Mouse (Mus musculus): ENCODE data around the gene Ces1a. TPM values are rescaled to one million over a fixed set of nuclear protein-coding genes. Genes with fewer than 3 reads are reported as not detected.
A peak's percentile ranks its signal among the peaks of the same experiment; 100 is the strongest.

The Ces1a gene
- polyA plus RNA-seq, 2 experiments, result not detected

DNA sequence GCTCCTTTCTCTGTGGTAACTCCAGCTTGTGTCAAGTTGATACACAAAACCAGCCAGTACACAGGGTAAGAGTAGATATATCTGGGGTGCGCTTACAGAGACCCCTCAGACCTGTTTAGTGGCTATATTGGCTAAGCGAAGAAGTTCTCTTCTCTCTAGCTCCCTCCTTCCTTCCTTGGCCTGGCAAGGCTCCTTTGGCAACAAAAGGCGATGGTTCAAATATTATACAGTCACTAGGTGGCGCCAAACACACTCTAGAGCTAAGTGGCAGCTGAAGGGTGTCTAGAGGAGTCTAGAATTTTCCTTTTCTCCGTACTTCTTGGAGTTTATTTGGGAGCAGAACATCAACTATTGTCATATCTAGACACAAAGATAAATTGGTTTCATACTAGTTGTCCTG lies 37.7 kb downstream of the Ces1a start:
- Histone ChIP-seq H3K4me3 (ENCODE audit: insufficient read depth in 1 of 2, low read depth in 2 of 2, low read length in 2 of 2) (no peak overlapping the region), H3K27me3 (ENCODE audit: control insufficient read depth, insufficient read depth, low read length) (no peaks in the 10 kb centered on the region), H3K27ac (no peak overlapping the region), H3K36me3 (replicated peaks; ENCODE audit: control insufficient read depth, insufficient read depth, low read depth) (no peaks in the 10 kb centered on the region), H3K4me1 (replicated peaks; ENCODE audit: control insufficient read depth in 2 of 2, insufficient read depth in 2 of 2, low read length in 1 of 2) (no peaks in the 10 kb centered on the region), H3K4me2 (ENCODE audit: low read depth) (no peak overlapping the region), H3K9me3 (ENCODE audit: control insufficient read depth, low read length) (no peaks in the 10 kb centered on the region), H3K9ac (replicated peaks) (no peak overlapping the region)
- WGBS (ENCODE audit: insufficient replicate concordance), result 17% methylated on average over 5 of the region's 5 CpGs
- DNase-seq (ENCODE audit: low read depth in 3 of 3, low spot score in 3 of 3) (peak in 2 of 3 experiments; percentile 5 to 6), ATAC-seq (ENCODE audit: insufficient read depth) (no peak)
- TF ChIP-seq EP300 (IDR thresholded peaks at IDR 0.05; ENCODE audit: low read depth) (no peak), CTCF (IDR thresholded peaks at IDR 0.05; ENCODE audit: low read depth) (peak; percentile 47; the same call in 1 of the 2 replicates)

DNA sequence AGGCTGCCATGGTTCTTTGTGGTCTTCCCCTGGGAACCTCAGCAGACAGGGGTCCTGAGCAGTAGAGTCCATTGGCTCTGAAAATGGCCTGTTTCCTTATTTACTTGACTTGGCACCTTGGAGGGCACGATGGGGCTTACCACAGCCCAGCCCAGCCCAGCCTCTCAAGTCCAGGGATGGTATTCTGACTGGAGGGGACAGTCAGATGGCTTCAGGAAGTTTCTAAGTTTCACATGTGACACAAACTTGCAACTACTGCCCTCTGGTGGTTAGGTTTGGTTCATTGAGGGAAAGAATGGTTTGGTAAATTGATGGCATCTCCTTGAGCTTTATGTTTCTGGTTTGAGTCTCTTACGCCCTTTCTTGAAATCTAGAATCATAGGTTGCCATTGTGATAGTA lies 49.4 kb downstream of the Ces1a start:
- WGBS (ENCODE audit: insufficient replicate concordance), result 29% methylated on average over 2 of the region's 2 CpGs
- Histone ChIP-seq H3K36me3 (replicated peaks; ENCODE audit: control insufficient read depth, insufficient read depth, low read depth) (no peaks in the 10 kb centered on the region), H3K4me3 (ENCODE audit: insufficient read depth in 1 of 2, low read depth in 2 of 2, low read length in 2 of 2) (no peak overlapping the region), H3K9ac (replicated peaks) (no peak overlapping the region), H3K4me2 (ENCODE audit: low read depth) (no peak overlapping the region), H3K4me1 (replicated peaks; ENCODE audit: control insufficient read depth in 2 of 2, insufficient read depth in 2 of 2, low read length in 1 of 2) (no peaks in the 10 kb centered on the region), H3K27me3 (ENCODE audit: control insufficient read depth, insufficient read depth, low read length) (no peaks in the 10 kb centered on the region), H3K9me3 (ENCODE audit: control insufficient read depth, low read length) (no peaks in the 10 kb centered on the region), H3K27ac (no peak overlapping the region)
- TF ChIP-seq CTCF (IDR thresholded peaks at IDR 0.05; ENCODE audit: low read depth) (peak; percentile 54), EP300 (IDR thresholded peaks at IDR 0.05; ENCODE audit: low read depth) (no peak)
- ATAC-seq (ENCODE audit: insufficient read depth) (no peak), DNase-seq (ENCODE audit: low read depth in 3 of 3, low spot score in 3 of 3) (peak in 2 of 3 experiments; percentile 9 to 10)

DNA sequence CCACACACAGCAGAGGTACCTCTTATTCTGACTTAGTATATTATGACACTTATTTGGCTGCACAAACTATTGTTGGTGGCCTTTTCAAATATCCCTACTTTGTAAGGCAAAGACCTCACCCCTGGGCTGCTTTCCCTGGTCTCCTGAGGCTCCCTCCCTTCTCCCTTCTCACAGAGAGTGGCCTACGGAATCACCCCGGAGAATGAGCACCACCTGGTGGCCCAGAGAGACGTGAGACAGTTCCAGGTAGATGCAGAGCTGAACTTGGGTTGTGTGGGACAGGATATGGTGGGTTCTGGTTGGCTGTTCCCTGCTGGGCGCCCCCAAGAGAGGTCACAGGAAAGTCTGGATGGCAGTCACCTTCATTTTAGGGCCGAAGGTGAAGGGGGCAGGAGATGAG lies 51.2 kb downstream of the Ces1a start:
- Histone ChIP-seq H3K4me1 (replicated peaks; ENCODE audit: control insufficient read depth in 2 of 2, insufficient read depth in 2 of 2, low read length in 1 of 2) (no peaks in the 10 kb centered on the region), H3K4me2 (ENCODE audit: low read depth) (no peak overlapping the region), H3K27me3 (ENCODE audit: control insufficient read depth, insufficient read depth, low read length) (no peaks in the 10 kb centered on the region), H3K27ac (no peak overlapping the region), H3K9me3 (ENCODE audit: control insufficient read depth, low read length) (no peaks in the 10 kb centered on the region), H3K36me3 (replicated peaks; ENCODE audit: control insufficient read depth, insufficient read depth, low read depth) (no peaks in the 10 kb centered on the region), H3K9ac (replicated peaks) (no peak overlapping the region), H3K4me3 (ENCODE audit: insufficient read depth in 1 of 2, low read depth in 2 of 2, low read length in 2 of 2) (no peak overlapping the region)
- 23% methylated on average over 5 of the region's 5 CpGs for WGBS (ENCODE audit: insufficient replicate concordance)
- no peak for ATAC-seq (ENCODE audit: insufficient read depth)
- TF ChIP-seq CTCF (IDR thresholded peaks at IDR 0.05; ENCODE audit: low read depth) (peak; percentile 53), EP300 (IDR thresholded peaks at IDR 0.05; ENCODE audit: low read depth) (no peak)
- DNase-seq (ENCODE audit: low read depth in 3 of 3, low spot score in 3 of 3), result no peak

DNA sequence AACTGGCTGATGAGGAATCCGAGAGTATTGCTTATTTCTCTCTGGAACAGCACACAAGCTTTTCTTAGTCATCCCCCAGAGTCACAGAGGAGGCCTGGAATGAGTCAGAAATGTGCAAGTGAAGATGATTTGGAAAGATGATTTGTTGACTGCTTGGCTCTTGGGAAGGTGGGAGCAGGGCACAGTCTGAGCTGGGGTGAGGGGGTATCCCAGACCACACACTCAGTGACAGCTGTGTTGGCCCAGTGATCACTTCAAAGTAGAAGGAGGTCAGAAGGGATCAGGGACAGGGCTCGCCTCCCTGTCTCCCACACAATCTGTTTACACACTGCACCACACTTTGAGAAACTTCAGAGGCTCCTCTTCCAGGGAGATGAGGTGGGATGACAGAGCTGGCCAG lies 63.6 kb downstream of the Ces1a start:
- DNase-seq (ENCODE audit: low read depth in 3 of 3, low spot score in 3 of 3) (no peak), ATAC-seq (ENCODE audit: insufficient read depth) (no peak)
- Histone ChIP-seq H3K4me3 (ENCODE audit: insufficient read depth in 1 of 2, low read depth in 2 of 2, low read length in 2 of 2) (no peak overlapping the region), H3K36me3 (replicated peaks; ENCODE audit: control insufficient read depth, insufficient read depth, low read depth) (no peaks in the 10 kb centered on the region), H3K4me1 (replicated peaks; ENCODE audit: control insufficient read depth in 2 of 2, insufficient read depth in 2 of 2, low read length in 1 of 2) (no peaks in the 10 kb centered on the region), H3K9me3 (ENCODE audit: control insufficient read depth, low read length) (no peaks in the 10 kb centered on the region), H3K27me3 (ENCODE audit: control insufficient read depth, insufficient read depth, low read length) (no peaks in the 10 kb centered on the region), H3K4me2 (ENCODE audit: low read depth) (no peak overlapping the region), H3K27ac (no peak overlapping the region), H3K9ac (replicated peaks) (no peak overlapping the region)
- TF ChIP-seq CTCF (IDR thresholded peaks at IDR 0.05; ENCODE audit: low read depth) (no peak), EP300 (IDR thresholded peaks at IDR 0.05; ENCODE audit: low read depth) (no peak)
- WGBS (ENCODE audit: insufficient replicate concordance), result 42% methylated on average over 2 of the region's 2 CpGs

DNA sequence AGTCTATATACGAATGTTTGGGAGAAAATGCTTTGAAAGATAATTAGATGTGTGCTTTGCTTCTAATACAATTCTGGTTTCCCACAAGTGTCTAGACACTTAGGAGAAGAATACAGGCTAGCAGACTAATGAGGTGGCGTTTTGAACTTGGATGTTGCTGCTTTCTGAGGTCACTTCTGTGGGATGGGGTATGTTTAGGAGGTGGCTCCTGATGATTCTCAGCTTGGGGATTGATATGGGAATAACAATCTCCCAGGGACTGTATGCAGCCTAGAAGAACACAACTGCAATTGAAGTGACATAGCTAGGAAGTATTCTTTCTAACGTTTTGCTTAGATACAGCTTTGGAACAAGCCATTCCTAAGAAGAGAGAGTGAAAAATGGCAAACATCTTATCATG lies 65.5 kb downstream of the Ces1a start:
- Histone ChIP-seq H3K9ac (replicated peaks) (no peak overlapping the region), H3K4me1 (replicated peaks; ENCODE audit: control insufficient read depth in 2 of 2, insufficient read depth in 2 of 2, low read length in 1 of 2) (no peaks in the 10 kb centered on the region), H3K9me3 (ENCODE audit: control insufficient read depth, low read length) (no peaks in the 10 kb centered on the region), H3K4me3 (ENCODE audit: insufficient read depth in 1 of 2, low read depth in 2 of 2, low read length in 2 of 2) (no peak overlapping the region), H3K27me3 (ENCODE audit: control insufficient read depth, insufficient read depth, low read length) (no peaks in the 10 kb centered on the region), H3K4me2 (ENCODE audit: low read depth) (no peak overlapping the region), H3K36me3 (replicated peaks; ENCODE audit: control insufficient read depth, insufficient read depth, low read depth) (no peaks in the 10 kb centered on the region), H3K27ac (no peak overlapping the region)
- ATAC-seq (ENCODE audit: insufficient read depth) (no peak), DNase-seq (ENCODE audit: low read depth in 3 of 3, low spot score in 3 of 3) (no peak)
- WGBS (ENCODE audit: insufficient replicate concordance), result 46% methylated on average over 3 of the region's 3 CpGs
- TF ChIP-seq CTCF (IDR thresholded peaks at IDR 0.05; ENCODE audit: low read depth) (no peak), EP300 (IDR thresholded peaks at IDR 0.05; ENCODE audit: low read depth) (no peak)
